Mouse (Mus musculus) adrenal gland (tissue): ENCODE data around the gene Armc8.

Experiments used
- intact Hi-C: fragments of 180-260 bp; cut with DNase I; formaldehyde crosslinking; loops from one replicate; pipeline ENCODE4 v1.15.1; 2025

Armc8 gene

GRCm38 (mm10) chr9:99428601-99429331, 139.9 kb downstream of the Armc8 start:
- intact Hi-C loops = no loop called here
